Mouse (Mus musculus) stomach, embryonic 14.5 days (tissue): ENCODE measurements around the gene Mmp28. TPM values are rescaled to one million over a fixed set of nuclear protein-coding genes. Genes with fewer than 3 reads are reported as not detected.

Experiments
- ATAC-seq: fragments of 200-750 bp; cut with Nextera tagmentation; 2 replicates; pipeline ENCODE4 v1.8.0; 2017; ENCODE audit warnings: low read depth, moderate TSS enrichment; ENCODE audit not compliant: insufficient number of reproducible peaks, insufficient read depth, low FRiP score
- H3K27ac ChIP-seq: fragments of 300-500 bp; sonication (generic); 2 replicates; pipeline ENCODE4 v1.5.1; 2014; ENCODE audit warnings: mild to moderate bottlenecking, low read length, moderate library complexity, mixed read lengths
- H3K27me3 ChIP-seq: fragments of 300-500 bp; sonication (generic); 2 replicates; pipeline ENCODE4 v1.6.1; 2014; ENCODE audit warnings: low read length, control low read depth, mixed read lengths; ENCODE audit not compliant: control insufficient read depth, insufficient read depth
- H3K36me3 ChIP-seq: fragments of 300-500 bp; sonication (generic); 2 replicates; pipeline ENCODE4 v1.6.1; 2014; ENCODE audit warnings: mild to moderate bottlenecking, control low read depth, low read length, moderate library complexity, mixed read lengths; ENCODE audit not compliant: control insufficient read depth, insufficient read depth
- H3K4me1 ChIP-seq: fragments of 300-500 bp; sonication (generic); 2 replicates; pipeline ENCODE4 v1.6.1; 2014; ENCODE audit warnings: low read length, control low read depth, mixed read lengths; ENCODE audit not compliant: control insufficient read depth, insufficient read depth
- H3K4me2 ChIP-seq: fragments of 300-500 bp; sonication (generic); replicated peaks from 2 replicates; pipeline ENCODE4 v1.6.1; 2014; ENCODE audit warnings: low read depth, low read length, control low read depth
- H3K4me3 ChIP-seq: fragments of 300-500 bp; sonication (generic); 2 replicates; pipeline ENCODE4 v1.5.1; 2014; ENCODE audit warnings: low read depth, low read length, control low read depth
- H3K9ac ChIP-seq: fragments of 300-500 bp; sonication (generic); replicated peaks from 2 replicates; pipeline ENCODE4 v1.6.1; 2014; ENCODE audit warnings: low read depth, mild to moderate bottlenecking, control low read depth, low read length, moderate library complexity, mixed read lengths
- H3K9me3 ChIP-seq: fragments of 300-500 bp; sonication (generic); 2 replicates; pipeline ENCODE4 v1.6.1; 2016; ENCODE audit warnings: low read depth, low read length, control low read depth; ENCODE audit not compliant: control insufficient read depth
- WGBS: fragments of 180-500 bp; shearing (Covaris S2); extraction: QIAGEN DNeasy Blood & Tissue Kit; methylation state at CpG from one replicate; pipeline ENCODE4 v1.1.7; 2014; 5-methylcytosine and 5-hydroxymethylcytosine counted together
- polyA plus RNA-seq: library from polyadenylated mRNA; unstranded; fragments of >200 nt; fragmentation: Nextera tagmentation; extraction: Ambion mirVana; gene quantifications from 2 replicates; pipeline ENCODE4 v1.2.1, GENCODE M21; 2014

Mmp28 gene
- polyA plus RNA-seq, 1 experiment from 2014 or later, result 1.4 TPM

DNA sequence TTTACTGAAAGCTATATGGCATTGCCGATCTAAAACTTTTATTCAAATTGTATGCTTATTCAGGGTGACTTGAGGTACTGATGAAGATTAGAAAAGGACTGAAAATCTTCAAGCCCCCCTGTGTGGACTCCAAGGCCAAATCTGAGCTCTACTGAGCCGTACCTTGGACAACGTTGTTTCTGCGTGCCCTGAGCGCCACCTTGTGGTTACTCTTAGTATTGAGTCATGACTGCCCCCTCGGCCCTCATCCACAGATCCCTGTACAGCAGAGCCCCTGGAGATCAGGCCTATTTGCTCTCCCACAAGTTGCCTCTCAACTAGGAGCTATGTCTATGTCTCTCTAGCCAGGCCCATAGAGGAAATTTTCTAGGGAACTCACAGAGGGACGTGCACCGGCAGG, 38.2 kb downstream of the Mmp28 start:
- Histone ChIP-seq H3K27me3 (peaks cover 21% of the 10 kb centered on the region; the same call in 1 of the 2 replicates), H3K4me1 (no peaks in the 10 kb centered on the region), H3K9ac (no peak overlapping the region), H3K4me2 (no peak overlapping the region), H3K27ac (no peak overlapping the region), H3K36me3 (no peaks in the 10 kb centered on the region), H3K9me3 (no peaks in the 10 kb centered on the region), H3K4me3 (no peak overlapping the region)
- ATAC-seq, result no peak
- WGBS, result 7% methylated on average over 8 of the region's 8 CpGs

DNA sequence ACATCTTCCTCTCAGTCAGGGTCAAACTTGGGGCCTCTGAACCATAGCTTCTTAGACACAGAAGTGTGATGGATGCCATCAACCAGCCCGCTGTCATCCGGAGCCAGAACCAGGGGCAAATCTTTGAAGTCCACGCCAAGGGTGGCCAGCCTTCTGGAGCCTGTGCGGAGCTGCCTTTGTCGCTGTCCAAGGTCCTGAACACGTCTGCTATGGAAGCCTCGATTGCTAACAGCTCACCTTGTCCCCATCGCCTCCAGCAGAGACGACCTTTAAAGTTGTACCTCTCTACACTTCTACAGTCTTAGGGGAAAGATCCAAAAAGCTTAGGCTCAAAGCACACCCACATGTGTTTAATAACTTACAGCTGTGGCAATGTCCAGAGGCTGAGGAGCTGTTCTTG, 41.6 kb downstream of the Mmp28 start:
- no peak overlapping the region for H3K9ac ChIP-seq
- H3K4me3 ChIP-seq, result no peak overlapping the region
- no peaks in the 10 kb centered on the region for H3K4me1 ChIP-seq
- H3K9me3 ChIP-seq, result no peaks in the 10 kb centered on the region
- no peak overlapping the region for H3K27ac ChIP-seq
- peaks cover 23% of the 10 kb centered on the region for H3K27me3 ChIP-seq
- H3K4me2 ChIP-seq, result no peak overlapping the region
- no peaks in the 10 kb centered on the region for H3K36me3 ChIP-seq
- no peak for ATAC-seq
- WGBS, result 3% methylated on average over 9 of the region's 9 CpGs

DNA sequence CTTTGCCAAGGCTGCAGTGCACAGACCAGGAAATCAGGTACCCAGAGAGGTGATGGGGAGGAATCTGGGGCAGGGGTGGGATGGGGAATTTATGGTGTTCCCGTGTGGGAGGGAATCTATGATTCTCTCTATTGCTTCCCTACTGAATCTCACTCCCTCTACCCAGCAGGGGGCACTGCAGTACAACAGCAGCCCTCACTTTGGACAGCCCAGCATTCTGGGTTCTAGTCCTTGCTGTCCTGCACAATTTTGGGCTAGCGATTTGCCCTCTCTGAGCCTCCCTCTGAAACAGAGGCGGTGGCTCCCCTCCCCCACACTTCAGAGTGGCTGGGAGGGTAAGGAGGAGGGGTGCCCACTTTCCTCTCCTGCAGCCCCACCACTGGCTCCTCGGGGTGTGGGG, 42.5 kb downstream of the Mmp28 start:
- no peaks in the 10 kb centered on the region for H3K36me3 ChIP-seq
- 51% methylated on average over 4 of the region's 4 CpGs for WGBS
- H3K9ac ChIP-seq, result no peak overlapping the region
- no peak overlapping the region for H3K4me2 ChIP-seq
- no peaks in the 10 kb centered on the region for H3K9me3 ChIP-seq
- no peak overlapping the region for H3K4me3 ChIP-seq
- H3K27me3 ChIP-seq, result peaks cover 23% of the 10 kb centered on the region
- no peak overlapping the region for H3K27ac ChIP-seq
- H3K4me1 ChIP-seq, result no peaks in the 10 kb centered on the region
- ATAC-seq, result no peak

DNA sequence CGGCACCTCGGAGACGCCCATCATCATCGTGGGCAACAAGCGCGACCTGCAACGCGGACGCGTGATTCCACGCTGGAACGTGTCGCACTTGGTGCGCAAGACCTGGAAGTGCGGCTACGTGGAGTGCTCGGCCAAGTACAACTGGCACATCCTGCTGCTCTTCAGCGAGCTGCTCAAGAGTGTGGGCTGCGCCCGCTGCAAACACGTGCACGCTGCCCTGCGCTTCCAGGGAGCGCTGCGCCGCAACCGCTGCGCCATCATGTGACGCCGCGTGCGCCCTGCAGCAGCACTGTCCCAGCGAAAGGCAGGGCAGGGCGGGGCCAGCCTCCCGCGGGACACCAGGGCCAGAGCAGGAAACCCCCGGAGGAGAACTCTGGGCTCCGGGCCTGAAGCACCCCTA, 44.3 kb downstream of the Mmp28 start:
- Histone ChIP-seq H3K27me3 (peaks cover 23% of the 10 kb centered on the region), H3K4me1 (no peaks in the 10 kb centered on the region), H3K9ac (no peak overlapping the region), H3K9me3 (no peaks in the 10 kb centered on the region), H3K27ac (no peak overlapping the region), H3K4me3 (no peak overlapping the region), H3K4me2 (no peak overlapping the region), H3K36me3 (no peaks in the 10 kb centered on the region)
- 8% methylated on average over 38 of the region's 38 CpGs for WGBS
- 0 out of 2 replicates have a peak, but pooled peaks have one; percentile 29 for ATAC-seq

DNA sequence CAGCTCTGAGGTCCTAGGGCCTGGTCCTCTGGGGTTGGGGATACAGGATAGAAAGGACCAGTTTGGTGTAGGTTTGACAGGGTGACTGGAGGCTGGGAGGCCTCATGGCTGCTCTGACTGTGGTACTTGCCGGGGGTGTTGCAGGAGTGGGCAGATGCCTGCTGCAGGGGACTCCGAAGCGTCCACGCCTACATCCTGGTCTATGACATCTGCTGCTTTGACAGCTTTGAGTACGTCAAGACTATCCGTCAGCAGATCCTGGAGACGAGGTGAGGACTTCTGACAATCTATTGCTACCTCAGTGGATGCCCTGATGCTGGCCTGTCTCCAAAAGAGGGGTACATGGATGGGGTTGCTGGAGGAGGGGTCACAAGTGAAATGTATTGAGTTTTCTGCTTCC, 45.2 kb downstream of the Mmp28 start:
- H3K4me1 ChIP-seq, result no peaks in the 10 kb centered on the region
- 75% methylated on average over 7 of the region's 7 CpGs for WGBS
- H3K36me3 ChIP-seq, result no peaks in the 10 kb centered on the region

DNA sequence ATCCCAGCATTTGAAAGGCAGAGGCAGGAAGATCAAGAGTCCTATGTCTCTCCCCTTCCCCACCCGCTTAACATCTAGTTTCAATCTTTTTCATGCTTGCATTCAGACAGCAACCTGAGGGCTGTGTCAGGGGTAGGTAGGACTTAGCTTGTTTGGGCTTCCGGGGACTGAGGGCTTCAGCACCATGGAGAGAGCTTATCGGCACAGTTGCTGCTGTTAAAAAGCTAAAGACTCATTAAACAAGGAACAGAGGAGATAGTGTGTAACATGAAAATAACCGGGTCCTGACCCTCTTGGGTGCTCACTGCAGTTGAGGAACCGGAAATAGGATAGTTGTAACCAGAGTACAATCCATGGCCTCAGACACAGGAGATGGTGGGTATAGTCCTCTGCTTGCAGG, 45.8 kb downstream of the Mmp28 start:
- no peak for ATAC-seq
- no peak overlapping the region for H3K9ac ChIP-seq
- no peak overlapping the region for H3K4me2 ChIP-seq
- 5% methylated on average over 5 of the region's 5 CpGs for WGBS
- H3K27ac ChIP-seq, result no peak overlapping the region
- H3K4me3 ChIP-seq, result no peak overlapping the region
- H3K27me3 ChIP-seq, result peaks cover 23% of the 10 kb centered on the region
- H3K4me1 ChIP-seq, result no peaks in the 10 kb centered on the region
- H3K9me3 ChIP-seq, result no peaks in the 10 kb centered on the region
- no peaks in the 10 kb centered on the region for H3K36me3 ChIP-seq

More for the DNA sequence above, 45.2 kb downstream of the Mmp28 start:
- Histone ChIP-seq H3K4me2 (no peak overlapping the region), H3K4me3 (no peak overlapping the region), H3K9ac (no peak overlapping the region), H3K27ac (no peak overlapping the region), H3K9me3 (no peaks in the 10 kb centered on the region), H3K27me3 (peaks cover 23% of the 10 kb centered on the region)
- no peak for ATAC-seq

DNA sequence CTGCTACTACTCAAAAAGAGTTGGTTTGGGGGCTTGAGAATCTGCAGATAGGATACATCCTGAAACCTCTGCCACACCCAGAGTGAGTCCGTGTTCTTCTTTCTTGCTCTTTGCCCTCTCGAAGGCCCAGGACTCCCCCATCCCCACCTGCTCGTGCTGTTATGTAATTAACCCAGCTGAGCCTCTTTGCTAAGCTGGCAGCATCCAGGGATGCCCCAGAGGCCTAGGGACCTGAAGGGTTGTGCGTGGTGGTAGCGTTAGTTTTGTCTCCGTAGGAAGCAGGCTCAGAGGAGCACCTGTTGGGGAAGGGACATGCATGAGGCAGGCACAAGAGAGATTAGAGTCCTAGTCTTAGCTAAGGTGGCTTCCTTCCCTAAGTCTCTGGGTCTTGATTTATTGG, 52.4 kb downstream of the Mmp28 start:
- WGBS, result 53% methylated on average over 6 of the region's 6 CpGs
- ATAC-seq, result no peak
- no peak overlapping the region for H3K9ac ChIP-seq
- H3K4me1 ChIP-seq, result peaks cover 4% of the 10 kb centered on the region
- H3K9me3 ChIP-seq, result no peaks in the 10 kb centered on the region
- no peaks in the 10 kb centered on the region for H3K36me3 ChIP-seq
- peak overlapping the region; percentile 90; the same call in 1 of the 2 replicates for H3K4me2 ChIP-seq
- H3K4me3 ChIP-seq, result 0 out of 2 replicates have a peak overlapping the region, but pooled peaks have one; percentile 57
- no peak overlapping the region for H3K27ac ChIP-seq
- H3K27me3 ChIP-seq, result no peaks in the 10 kb centered on the region

DNA sequence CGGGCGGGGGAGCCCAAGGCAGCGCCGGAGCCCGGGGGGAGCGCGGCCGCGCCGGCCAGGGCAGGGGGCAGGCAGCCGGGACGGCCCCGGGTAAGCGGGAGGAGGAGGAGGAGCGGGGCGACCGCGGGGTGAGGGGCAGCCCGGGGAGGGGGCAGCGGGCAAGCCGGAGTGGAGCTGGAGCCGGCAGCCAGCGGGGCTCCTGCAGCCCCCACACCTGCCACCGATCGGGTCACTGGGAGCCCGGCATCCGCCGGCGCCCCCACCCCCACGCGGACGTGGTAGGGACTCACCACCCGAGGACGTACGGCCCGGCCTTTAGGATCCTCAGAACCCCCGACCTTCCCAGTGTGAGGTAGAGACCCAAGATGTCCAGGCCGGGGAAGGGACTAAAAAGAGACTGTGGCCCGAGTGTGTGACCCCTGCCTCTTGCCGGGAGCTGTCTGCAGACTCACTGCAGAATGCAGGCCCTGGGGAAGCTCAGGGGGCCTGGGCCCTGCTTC, 53.0 kb downstream of the Mmp28 start:
- Histone ChIP-seq H3K4me3 (peak overlapping the region; percentile 57), H3K9ac (peak overlapping the region; percentile 52), H3K27me3 (no peaks in the 10 kb centered on the region), H3K36me3 (no peaks in the 10 kb centered on the region), H3K4me1 (peaks cover 4% of the 10 kb centered on the region), H3K27ac (no peak overlapping the region), H3K4me2 (peak overlapping the region; percentile 90), H3K9me3 (no peaks in the 10 kb centered on the region)
- 0 out of 2 replicates have a peak, but pooled peaks have one; percentile 14 for ATAC-seq
- under 1% methylated on average over 30 of the region's 40 CpGs for WGBS
